Mouse (Mus musculus): ENCODE results near the gene Sgms1. TPM values are rescaled to one million over a fixed set of nuclear protein-coding genes. Genes with fewer than 3 reads are reported as not detected.
A peak's percentile ranks its signal among the peaks of the same experiment; 100 is the strongest.

Sgms1 gene
- polyA plus RNA-seq, 1 experiment from 2014 or later: 41.5 TPM

DNA sequence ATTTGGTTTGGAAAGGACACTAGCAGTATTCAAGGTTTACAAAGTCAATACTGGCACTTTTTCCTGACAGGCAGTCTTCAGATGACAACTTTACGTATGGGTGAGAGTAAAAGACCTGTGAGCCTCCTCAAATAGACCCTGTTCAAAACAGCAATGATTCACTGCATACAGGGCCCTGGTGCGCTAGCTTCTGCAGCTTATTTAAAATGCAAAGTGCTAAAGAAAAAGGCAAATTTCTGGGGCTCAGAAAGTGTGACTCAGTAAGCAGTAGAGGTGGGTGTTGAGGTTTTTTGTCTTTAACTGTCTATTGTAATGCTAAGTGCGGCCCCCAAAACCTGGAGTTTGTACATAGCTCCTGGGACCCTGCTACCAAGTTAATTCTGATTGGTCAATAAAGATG is 81.2 kb downstream of the Sgms1 start:
- no peak for DNase-seq (ENCODE audit: low spot score)
- Histone ChIP-seq H3K36me3 (no peaks in the 10 kb centered on the region), H3K4me3 (no peak overlapping the region), H3K27me3 (ENCODE audit: insufficient read depth, poor library complexity, severe bottlenecking) (no peaks in the 10 kb centered on the region), H3K4me1 (peaks cover 13% of the 10 kb centered on the region), H3K9me3 (no peaks in the 10 kb centered on the region), H3K27ac (no peak overlapping the region)
- WGBS: 89% methylated on average over 3 of the region's 3 CpGs

DNA sequence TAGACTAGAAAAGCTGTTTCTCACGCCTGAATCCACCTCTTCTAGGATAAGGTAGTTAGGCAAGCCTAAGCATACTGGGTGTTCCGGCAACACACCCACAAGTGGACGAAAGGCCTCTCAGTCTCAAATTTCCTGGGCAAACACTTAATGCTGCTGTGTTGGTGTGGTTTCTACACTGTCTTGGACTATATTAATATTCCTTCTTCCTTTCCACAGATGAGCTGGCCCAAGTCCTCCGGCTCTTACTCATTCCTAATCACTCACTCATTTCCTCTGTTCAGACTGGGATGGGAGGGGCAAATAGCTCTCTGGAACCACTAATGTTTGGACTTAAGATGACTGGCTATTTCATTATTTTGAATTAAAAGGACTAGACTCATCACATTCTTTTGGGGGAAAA is 84.6 kb downstream of the Sgms1 start:
- Histone ChIP-seq H3K27me3 (ENCODE audit: insufficient read depth, poor library complexity, severe bottlenecking) (no peaks in the 10 kb centered on the region), H3K36me3 (no peaks in the 10 kb centered on the region), H3K4me1 (peaks cover 26% of the 10 kb centered on the region), H3K27ac (peak overlapping the region; percentile 24; the same call in 1 of the 2 replicates), H3K9me3 (no peaks in the 10 kb centered on the region), H3K4me3 (no peak overlapping the region)
- WGBS: 62% methylated on average over 4 of the region's 4 CpGs
- no peak for DNase-seq (ENCODE audit: low spot score)

DNA sequence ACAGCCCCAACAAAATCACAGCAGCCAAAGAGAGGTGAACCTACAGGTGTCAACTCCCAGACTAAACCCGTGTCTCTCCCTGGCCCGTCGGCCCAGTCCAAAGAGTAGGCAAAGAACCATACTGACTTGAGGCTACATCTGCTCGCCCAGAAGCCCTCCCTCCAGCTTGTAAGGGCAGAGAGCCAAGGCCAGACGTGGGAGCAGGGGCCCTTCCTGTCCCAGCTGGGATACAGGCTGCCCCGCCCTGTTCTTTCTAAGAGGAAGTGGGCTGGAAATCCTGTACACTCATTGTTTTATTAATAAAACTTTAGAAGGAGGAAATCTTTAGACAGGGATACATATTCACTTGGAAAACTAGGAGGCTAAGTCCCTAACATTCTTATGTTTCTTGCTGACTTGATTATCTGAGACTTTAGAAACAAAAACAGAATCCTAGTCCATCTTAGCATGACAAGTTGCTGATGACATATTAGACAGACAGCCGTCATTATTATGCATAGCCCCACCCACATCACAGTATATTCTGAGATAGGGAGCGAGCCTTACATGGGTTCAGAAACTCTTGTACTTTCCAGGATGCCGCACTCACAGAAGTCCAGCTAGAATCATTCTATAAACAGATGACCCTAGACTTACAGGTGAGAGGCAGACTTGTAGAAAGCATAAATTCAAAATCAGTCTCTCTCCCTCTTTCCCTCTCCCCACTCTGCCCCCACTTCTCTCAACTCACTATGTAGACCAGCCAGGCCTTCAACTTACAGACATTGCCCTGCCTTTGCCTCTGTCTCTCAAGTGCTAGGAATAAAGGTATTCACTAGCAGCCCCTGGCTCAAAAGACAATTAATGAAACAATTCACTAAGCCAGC is 85.3 kb downstream of the Sgms1 start:
- Histone ChIP-seq H3K27ac (peak overlapping the region; percentile 24; the same call in 1 of the 2 replicates), H3K4me3 (no peak overlapping the region), H3K36me3 (no peaks in the 10 kb centered on the region), H3K27me3 (ENCODE audit: insufficient read depth, poor library complexity, severe bottlenecking) (no peaks in the 10 kb centered on the region), H3K4me1 (peaks cover 26% of the 10 kb centered on the region), H3K9me3 (no peaks in the 10 kb centered on the region)
- WGBS: 67% methylated on average over 9 of the region's 9 CpGs
- DNase-seq (ENCODE audit: low spot score): no peak

GRCm38 (mm10) chr19:32302835-32303381 is 86.6 kb downstream of the Sgms1 start:
- Histone ChIP-seq H3K27ac (no peak overlapping the region; the same call in 1 of the 2 replicates), H3K36me3 (0 out of 2 replicates have a peak, but pooled peaks cover 4% of the 10 kb centered on the region), H3K27me3 (ENCODE audit: insufficient read depth, poor library complexity, severe bottlenecking) (no peaks in the 10 kb centered on the region), H3K9me3 (no peaks in the 10 kb centered on the region), H3K4me3 (no peak overlapping the region), H3K4me1 (peaks cover 26% of the 10 kb centered on the region)
- 62% methylated on average over 5 of the region's 5 CpGs for WGBS
- DNase-seq (ENCODE audit: low spot score): no peak

DNA sequence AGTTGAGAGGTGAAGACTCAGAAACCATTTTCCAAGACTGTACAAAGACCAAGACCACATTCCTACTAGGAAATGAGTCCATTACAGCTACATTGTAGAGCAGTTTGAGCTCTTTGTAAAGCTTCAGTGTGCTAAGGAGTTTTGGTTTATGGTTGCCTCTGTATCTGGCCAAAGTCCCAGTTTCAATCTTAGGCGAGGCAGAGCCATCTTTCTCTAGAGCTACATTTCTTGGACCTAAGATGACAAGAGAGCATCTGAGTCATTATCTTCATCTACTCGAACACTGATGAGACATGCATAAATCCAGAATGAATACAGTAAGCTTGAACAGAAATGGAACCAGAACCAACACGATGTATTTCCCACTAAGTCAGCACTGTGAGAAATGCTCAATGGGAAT is 87.9 kb downstream of the Sgms1 start:
- Histone ChIP-seq H3K27me3 (ENCODE audit: insufficient read depth, poor library complexity, severe bottlenecking) (no peaks in the 10 kb centered on the region), H3K4me1 (peaks cover 26% of the 10 kb centered on the region), H3K9me3 (no peaks in the 10 kb centered on the region), H3K27ac (no peak overlapping the region), H3K4me3 (no peak overlapping the region), H3K36me3 (0 out of 2 replicates have a peak, but pooled peaks cover 4% of the 10 kb centered on the region)
- no peak for DNase-seq (ENCODE audit: low spot score)
- WGBS: 91% methylated on average over 3 of the region's 3 CpGs

DNA sequence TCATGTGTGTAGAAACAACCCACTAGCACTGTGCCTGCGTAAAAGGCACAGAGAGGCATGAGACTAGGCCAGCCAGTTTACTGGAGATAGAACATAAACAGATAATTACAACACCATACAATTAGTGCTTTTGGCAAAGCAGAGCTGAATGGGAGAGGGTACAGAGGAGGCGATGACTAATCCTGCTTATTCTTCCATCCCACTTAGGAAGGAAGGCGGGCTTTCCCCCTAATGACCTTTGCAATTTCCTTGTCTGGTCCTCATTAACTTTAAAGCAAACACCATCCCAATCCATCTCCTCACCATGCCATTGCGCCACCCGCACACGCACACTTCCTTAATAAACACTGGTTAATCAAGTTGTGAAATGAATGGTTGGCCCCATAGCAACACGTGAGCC is 91.3 kb downstream of the Sgms1 start:
- 0 out of 2 replicates have a peak, but pooled peaks cover 4% of the 10 kb centered on the region for H3K36me3 ChIP-seq
- H3K4me3 ChIP-seq: no peak overlapping the region
- peaks cover 22% of the 10 kb centered on the region for H3K4me1 ChIP-seq
- no peak overlapping the region for H3K27ac ChIP-seq
- H3K9me3 ChIP-seq: no peaks in the 10 kb centered on the region
- H3K27me3 ChIP-seq (ENCODE audit: insufficient read depth, poor library complexity, severe bottlenecking): no peaks in the 10 kb centered on the region
- no peak for DNase-seq (ENCODE audit: low spot score)
- 84% methylated on average over 7 of the region's 7 CpGs for WGBS

DNA sequence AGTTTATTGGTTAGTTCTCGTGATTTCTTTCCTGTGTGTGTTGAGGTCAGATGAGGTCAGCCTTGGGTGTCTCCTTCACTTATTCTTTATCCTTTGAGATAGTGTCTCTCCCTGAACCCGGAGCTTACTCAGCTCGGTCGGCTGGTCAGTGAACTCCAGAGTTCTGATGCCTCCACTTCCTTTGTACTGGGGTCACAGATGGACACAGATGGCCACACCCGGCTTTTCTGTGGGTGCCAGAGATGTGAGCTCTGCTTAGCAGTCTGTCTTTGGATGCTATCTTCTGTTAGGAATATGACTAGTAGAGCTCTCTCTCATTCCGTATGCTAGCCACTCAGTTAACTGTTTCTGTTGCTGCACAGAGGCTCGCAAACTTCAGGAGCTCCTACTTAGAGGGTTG is 92.7 kb downstream of the Sgms1 start:
- no peak overlapping the region for H3K4me3 ChIP-seq
- 77% methylated on average over 7 of the region's 7 CpGs for WGBS
- H3K27me3 ChIP-seq (ENCODE audit: insufficient read depth, poor library complexity, severe bottlenecking): no peaks in the 10 kb centered on the region
- no peaks in the 10 kb centered on the region for H3K9me3 ChIP-seq
- H3K4me1 ChIP-seq: peaks cover 27% of the 10 kb centered on the region
- H3K27ac ChIP-seq: no peak overlapping the region
- no peak for DNase-seq (ENCODE audit: low spot score)
- 0 out of 2 replicates have a peak, but pooled peaks cover 4% of the 10 kb centered on the region for H3K36me3 ChIP-seq

- no peak for DNase-seq (ENCODE audit: low spot score)
- 88% methylated on average over 7 of the region's 7 CpGs for WGBS
- Histone ChIP-seq H3K9me3 (no peaks in the 10 kb centered on the region), H3K27me3 (ENCODE audit: insufficient read depth, poor library complexity, severe bottlenecking) (no peaks in the 10 kb centered on the region), H3K4me1 (peaks cover 32% of the 10 kb centered on the region), H3K4me3 (no peak overlapping the region), H3K36me3 (0 out of 2 replicates have a peak, but pooled peaks cover 4% of the 10 kb centered on the region), H3K27ac (no peak overlapping the region)
Measured at GRCm38 (mm10) chr19:32295581-32295980, 93.9 kb downstream of the Sgms1 start.

GRCm38 (mm10) chr19:32292782-32293776 is 96.4 kb downstream of the Sgms1 start:
- Histone ChIP-seq H3K4me3 (no peak overlapping the region), H3K36me3 (no peaks in the 10 kb centered on the region), H3K27me3 (ENCODE audit: insufficient read depth, poor library complexity, severe bottlenecking) (no peaks in the 10 kb centered on the region), H3K27ac (peak overlapping the region; percentile 36; the same call in 1 of the 2 replicates), H3K9me3 (no peaks in the 10 kb centered on the region), H3K4me1 (peaks cover 32% of the 10 kb centered on the region)
- 80% methylated on average over 12 of the region's 12 CpGs for WGBS
- no peak for DNase-seq (ENCODE audit: low spot score)

DNA sequence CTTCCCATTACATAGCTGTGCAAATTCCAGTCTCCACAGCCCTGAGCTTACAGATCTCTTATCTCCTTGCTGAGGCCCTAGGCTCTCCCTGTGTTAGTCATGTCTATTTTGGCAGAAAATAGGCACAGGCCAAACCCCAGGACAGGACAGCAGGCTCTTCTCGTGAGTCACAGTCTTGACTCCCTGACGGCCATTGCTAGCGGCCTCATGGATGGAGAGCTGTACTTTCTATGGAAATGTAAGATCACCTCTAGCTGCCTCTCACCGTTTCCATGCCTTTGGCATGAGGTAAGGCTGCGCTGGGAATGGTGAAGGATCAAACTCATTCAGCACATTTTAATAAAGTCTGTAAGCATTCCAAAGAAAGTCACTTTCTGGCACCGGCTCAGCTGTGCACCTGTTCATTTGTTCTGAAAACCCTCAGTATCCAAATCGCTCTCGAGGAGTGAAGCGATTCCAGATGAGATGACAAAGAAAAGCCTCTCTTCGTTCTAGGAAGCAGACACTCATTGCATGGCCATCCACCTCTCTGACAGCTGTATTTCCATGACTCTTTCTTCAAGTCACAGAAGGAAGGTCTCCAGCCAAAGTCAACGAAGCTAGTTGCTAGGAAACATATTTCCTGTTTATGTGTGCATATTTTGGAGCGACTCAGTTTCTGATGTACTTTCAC is 97.3 kb downstream of the Sgms1 start:
- H3K27me3 ChIP-seq (ENCODE audit: insufficient read depth, poor library complexity, severe bottlenecking): no peaks in the 10 kb centered on the region
- H3K27ac ChIP-seq: peak overlapping the region; percentile 79
- peaks cover 32% of the 10 kb centered on the region for H3K4me1 ChIP-seq
- H3K4me3 ChIP-seq: 0 out of 2 replicates have a peak overlapping the region, but pooled peaks have one; percentile 6
- H3K9me3 ChIP-seq: no peaks in the 10 kb centered on the region
- no peak for DNase-seq (ENCODE audit: low spot score)
- WGBS: 58% methylated on average over 12 of the region's 12 CpGs
- no peaks in the 10 kb centered on the region for H3K36me3 ChIP-seq

- no peaks in the 10 kb centered on the region for H3K9me3 ChIP-seq
- no peaks in the 10 kb centered on the region for H3K36me3 ChIP-seq
- 83% methylated on average over 5 of the region's 5 CpGs for WGBS
- H3K4me3 ChIP-seq: no peak overlapping the region
- peaks cover 32% of the 10 kb centered on the region for H3K4me1 ChIP-seq
- DNase-seq (ENCODE audit: low spot score): no peak
- no peaks in the 10 kb centered on the region for H3K27me3 ChIP-seq (ENCODE audit: insufficient read depth, poor library complexity, severe bottlenecking)
- no peak overlapping the region for H3K27ac ChIP-seq
Measured at GRCm38 (mm10) chr19:32291130-32291529, 98.4 kb downstream of the Sgms1 start.

- no peak overlapping the region for H3K4me3 ChIP-seq
- no peak for DNase-seq (ENCODE audit: low spot score)
- peaks cover 28% of the 10 kb centered on the region for H3K4me1 ChIP-seq
- H3K36me3 ChIP-seq: no peaks in the 10 kb centered on the region
- H3K27me3 ChIP-seq (ENCODE audit: insufficient read depth, poor library complexity, severe bottlenecking): no peaks in the 10 kb centered on the region
- 75% methylated on average over 5 of the region's 5 CpGs for whole genome bisulfite sequencing
- no peak overlapping the region for H3K27ac ChIP-seq
- H3K9me3 ChIP-seq: no peaks in the 10 kb centered on the region
Measured at GRCm38 (mm10) chr19:32288895-32289294, 100.6 kb downstream of the Sgms1 start.
